In genomic region chr12:84347192-84347591, GRCm38 (mm10) we compare ENCODE assay signal across 8 mouse cellular contexts. TPM values are rescaled to one million over a fixed set of nuclear protein-coding genes. Genes with fewer than 3 reads are reported as not detected.
DNase-seq lines count a peak whose midpoint lies in the region; ATAC-seq lines count a peak whose summit lies in the region.

No protein-coding gene starts in this region.

- peaks cover 88% of the 10 kb centered on the region for H3K36me3 ChIP-seq in midbrain, embryonic 14.5 days (ENCODE audit: control insufficient read depth, insufficient read depth, low read length)
- peaks cover 45% of the 10 kb centered on the region for H3K36me3 ChIP-seq in midbrain, embryonic 15.5 days (replicated peaks)

- H3K4me3 ChIP-seq in midbrain, embryonic 14.5 days (replicated peaks; ENCODE audit: low read depth, low read length), result no peak overlapping the region
- no peak overlapping the region for H3K4me3 ChIP-seq in midbrain, embryonic 15.5 days

- H3K9me3 ChIP-seq in midbrain, embryonic 14.5 days (ENCODE audit: control insufficient read depth, low read length), result no peaks in the 10 kb centered on the region
- H3K9me3 ChIP-seq in midbrain, embryonic 15.5 days, result no peaks in the 10 kb centered on the region

- ATAC-seq in midbrain, embryonic 14.5 days (ENCODE audit: low FRiP score, low TSS enrichment), result no peak
- ATAC-seq in midbrain, embryonic 15.5 days (replicated peaks), result no peak
- ATAC-seq in erythroblast, adult 5-6 weeks (replicated peaks; ENCODE audit: low FRiP score, poor library complexity, severe bottlenecking), result peak; percentile 73

- no peak overlapping the region for H3K27ac ChIP-seq in midbrain, embryonic 14.5 days (replicated peaks; ENCODE audit: low read depth, low read length)
- no peak overlapping the region for H3K27ac ChIP-seq in midbrain, embryonic 15.5 days

- no peaks in the 10 kb centered on the region for H3K4me1 ChIP-seq in midbrain, embryonic 14.5 days (ENCODE audit: control insufficient read depth, insufficient read depth, low read length)
- no peaks in the 10 kb centered on the region for H3K4me1 ChIP-seq in midbrain, embryonic 15.5 days

- no peak overlapping the region for H3K4me2 ChIP-seq in midbrain, embryonic 14.5 days (ENCODE audit: low read length)
- H3K4me2 ChIP-seq in midbrain, embryonic 15.5 days, result no peak overlapping the region

- peak; percentile 28 to 72 for DNase-seq in adrenal gland, adult (ENCODE audit: inconsistent age in 2 of 2, low spot score in 1 of 2)
- DNase-seq in adrenal gland, postnatal 4 days (ENCODE audit: low spot score in 2 of 2), result no peak
- DNase-seq in midbrain, embryonic 14.5 days, result peak; percentile 50
- peak; percentile 27 to 36 for DNase-seq in lung, adult 18-20 months
- no peak for DNase-seq in layer of hippocampus, adult 9-11 months
- DNase-seq in gastrocnemius, adult 18-20 months (ENCODE audit: low spot score), result no peak

- 53% methylated on average over 2 of the region's 2 CpGs for WGBS in midbrain, embryonic 14.5 days
- WGBS in midbrain, embryonic 15.5 days, result 35% methylated on average over 2 of the region's 2 CpGs

- H3K27me3 ChIP-seq in midbrain, embryonic 14.5 days (ENCODE audit: control insufficient read depth, insufficient read depth, low read length), result no peaks in the 10 kb centered on the region
- H3K27me3 ChIP-seq in midbrain, embryonic 15.5 days (replicated peaks), result no peaks in the 10 kb centered on the region

- no peak overlapping the region for H3K9ac ChIP-seq in midbrain, embryonic 14.5 days (replicated peaks; ENCODE audit: low read length)
- no peak overlapping the region for H3K9ac ChIP-seq in midbrain, embryonic 15.5 days

RNA-seq across cellular contexts. Expression of gene Coq6, which starts 14.3 kb away (rescaled TPM):
- total RNA-seq in adrenal gland, postnatal 4 days (2021), result 10 to 100 TPM; 60.5 to 64.9 TPM
- polyA plus RNA-seq in midbrain, embryonic 14.5 days (2014; fragmentation: Nextera tagmentation; extraction: Ambion mirVana), result 46.9 and 47.9 TPM in 2 replicates
- 46.2 and 47.5 TPM in 2 replicates for polyA plus RNA-seq in midbrain, embryonic 15.5 days (2015; fragmentation: Nextera tagmentation; extraction: Ambion mirVana)
- 2.7 TPM in 1 of 2 replicates, not detected in the other for total RNA-seq in erythroblast, adult 5-6 weeks (2015; ENCODE audit: low replicate concordance)
- total RNA-seq in erythroblast, adult 5-6 weeks (2017; ENCODE audit: low replicate concordance), result 0.70 TPM in 1 of 2 replicates, not detected in the other
- total RNA-seq in gastrocnemius, adult 18-20 months (2021), result 10 to 100 TPM; 20.4 to 25.4 TPM

RNA-seq across cellular contexts. Expression of gene Fam161b, which starts 14.4 kb away (rescaled TPM):
- 1 to 10 TPM; 2.0 to 2.7 TPM for total RNA-seq in adrenal gland, postnatal 4 days (2021)
- polyA plus RNA-seq in midbrain, embryonic 14.5 days (2014; fragmentation: Nextera tagmentation; extraction: Ambion mirVana), result 15.9 TPM in 2 replicates
- polyA plus RNA-seq in midbrain, embryonic 15.5 days (2015; fragmentation: Nextera tagmentation; extraction: Ambion mirVana), result 19.1 and 21.5 TPM in 2 replicates
- total RNA-seq in erythroblast, adult 5-6 weeks (2015; ENCODE audit: low replicate concordance), result not detected in 2 replicates
- total RNA-seq in erythroblast, adult 5-6 weeks (2017; ENCODE audit: low replicate concordance), result 0.14 and 0.43 TPM in 2 replicates
- 1 to 10 TPM in 1 of 2 experiments, under 1 TPM in 1; 1.00 to 1.1 TPM for total RNA-seq in gastrocnemius, adult 18-20 months (2021)

RNA-seq across cellular contexts. Expression of gene Zfp410, which starts 30.5 kb away (rescaled TPM):
- total RNA-seq in adrenal gland, postnatal 4 days (2021), result 10 to 100 TPM; 64.6 to 68.9 TPM
- 62.9 and 79.8 TPM in 2 replicates for polyA plus RNA-seq in midbrain, embryonic 14.5 days (2014; fragmentation: Nextera tagmentation; extraction: Ambion mirVana)
- polyA plus RNA-seq in midbrain, embryonic 15.5 days (2015; fragmentation: Nextera tagmentation; extraction: Ambion mirVana), result 72.6 and 78.3 TPM in 2 replicates
- 20.2 and 28.4 TPM in 2 replicates for total RNA-seq in erythroblast, adult 5-6 weeks (2015; ENCODE audit: low replicate concordance)
- total RNA-seq in erythroblast, adult 5-6 weeks (2017; ENCODE audit: low replicate concordance), result 25.0 and 32.6 TPM in 2 replicates
- total RNA-seq in gastrocnemius, adult 18-20 months (2021), result 10 to 100 TPM; 18.6 to 19.3 TPM

Comparison
In these comparisons a context has a peak if more than half of its experiments do, and no peak if none do; other contexts are left out.
1. DNase-seq: peak in adrenal gland, adult (2 of 2), midbrain, embryonic 14.5 days (single experiment) and lung, adult 18-20 months (2 of 2); none in adrenal gland, postnatal 4 days (0 of 2), layer of hippocampus, adult 9-11 months (single experiment) and gastrocnemius, adult 18-20 months (single experiment).
2. RNA of gene Coq6, which starts 14.3 kb away (total RNA-seq): 60.5 to 64.9 TPM in adrenal gland, postnatal 4 days and 20.4 to 25.4 TPM in gastrocnemius, adult 18-20 months; 0.70 to 2.7 TPM in erythroblast, adult 5-6 weeks; every median in the first group is over 4 times any median in the second.